Mouse (Mus musculus): ENCODE measurements at regions not wholly inside any gene's neighbourhood (a gene's known extent, or its start where the extent isn't known, plus 50 kb on each side); places are given as distances from the start of the nearest gene placed in this dataset.
A peak's percentile ranks its signal among the peaks of the same experiment; 100 is the strongest.

- Histone ChIP-seq H3K4me1 (replicated peaks; ENCODE audit: control insufficient read depth, insufficient read depth, low read length) (no peaks in the 10 kb centered on the region), H3K27me3 (replicated peaks; ENCODE audit: control insufficient read depth, insufficient read depth, low read length) (no peaks in the 10 kb centered on the region), H3K4me3 (ENCODE audit: low read depth, low read length) (no peak overlapping the region), H3K4me2 (replicated peaks; ENCODE audit: low read depth) (no peak overlapping the region), H3K9me3 (ENCODE audit: control insufficient read depth) (no peaks in the 10 kb centered on the region), H3K27ac (ENCODE audit: low read depth, low read length) (no peak overlapping the region), H3K9ac (ENCODE audit: low read depth, low read length) (no peak overlapping the region), H3K36me3 (ENCODE audit: control insufficient read depth, insufficient read depth) (no peaks in the 10 kb centered on the region)
- WGBS = 42% methylated on average over 12 of the region's 12 CpGs
- no peak for TF ChIP-seq CTCF (IDR thresholded peaks at IDR 0.05; ENCODE audit: low read depth)
- ATAC-seq = no peak
Measured at GRCm38 (mm10) chr9:69687349-69688123, 73.2 kb downstream of the Foxb1 start.

GRCm38 (mm10) chr9:69686766-69687165 lies 74.0 kb downstream of the Foxb1 start:
- no peak overlapping the region for H3K4me2 ChIP-seq (replicated peaks; ENCODE audit: low read depth)
- H3K4me3 ChIP-seq (ENCODE audit: low read depth, low read length) = no peak overlapping the region
- H3K27ac ChIP-seq (ENCODE audit: low read depth, low read length) = no peak overlapping the region
- TF ChIP-seq CTCF (IDR thresholded peaks at IDR 0.05; ENCODE audit: low read depth) = no peak
- no peaks in the 10 kb centered on the region for H3K9me3 ChIP-seq (ENCODE audit: control insufficient read depth)
- WGBS = 75% methylated on average over 4 of the region's 4 CpGs
- H3K27me3 ChIP-seq (replicated peaks; ENCODE audit: control insufficient read depth, insufficient read depth, low read length) = no peaks in the 10 kb centered on the region
- H3K4me1 ChIP-seq (replicated peaks; ENCODE audit: control insufficient read depth, insufficient read depth, low read length) = no peaks in the 10 kb centered on the region
- ATAC-seq = no peak
- H3K36me3 ChIP-seq (ENCODE audit: control insufficient read depth, insufficient read depth) = no peaks in the 10 kb centered on the region
- H3K9ac ChIP-seq (ENCODE audit: low read depth, low read length) = no peak overlapping the region

- no peak overlapping the region for H3K27ac ChIP-seq (ENCODE audit: low read depth, low read length)
- no peak for ATAC-seq
- H3K9me3 ChIP-seq (ENCODE audit: control insufficient read depth) = no peaks in the 10 kb centered on the region
- H3K4me1 ChIP-seq (replicated peaks; ENCODE audit: control insufficient read depth, insufficient read depth, low read length) = no peaks in the 10 kb centered on the region
- H3K27me3 ChIP-seq (replicated peaks; ENCODE audit: control insufficient read depth, insufficient read depth, low read length) = no peaks in the 10 kb centered on the region
- 65% methylated on average over 4 of the region's 4 CpGs for WGBS
- H3K9ac ChIP-seq (ENCODE audit: low read depth, low read length) = no peak overlapping the region
- H3K4me2 ChIP-seq (replicated peaks; ENCODE audit: low read depth) = no peak overlapping the region
- H3K4me3 ChIP-seq (ENCODE audit: low read depth, low read length) = no peak overlapping the region
- no peaks in the 10 kb centered on the region for H3K36me3 ChIP-seq (ENCODE audit: control insufficient read depth, insufficient read depth)
- TF ChIP-seq CTCF (IDR thresholded peaks at IDR 0.05; ENCODE audit: low read depth) = no peak
Measured at GRCm38 (mm10) chr9:69685630-69686029, 75.1 kb downstream of the Foxb1 start.

GRCm38 (mm10) chr9:69681372-69682213 lies 79.1 kb downstream of the Foxb1 start:
- Histone ChIP-seq H3K9me3 (ENCODE audit: control insufficient read depth) (no peaks in the 10 kb centered on the region), H3K27me3 (replicated peaks; ENCODE audit: control insufficient read depth, insufficient read depth, low read length) (no peaks in the 10 kb centered on the region), H3K9ac (ENCODE audit: low read depth, low read length) (no peak overlapping the region), H3K4me1 (replicated peaks; ENCODE audit: control insufficient read depth, insufficient read depth, low read length) (no peaks in the 10 kb centered on the region), H3K4me2 (replicated peaks; ENCODE audit: low read depth) (no peak overlapping the region), H3K27ac (ENCODE audit: low read depth, low read length) (peak overlapping the region; percentile 54; the same call in 1 of the 2 replicates), H3K36me3 (ENCODE audit: control insufficient read depth, insufficient read depth) (no peaks in the 10 kb centered on the region), H3K4me3 (ENCODE audit: low read depth, low read length) (no peak overlapping the region)
- 20% methylated on average over 9 of the region's 9 CpGs for WGBS
- peak; percentile 76 for ATAC-seq
- no peak for TF ChIP-seq CTCF (IDR thresholded peaks at IDR 0.05; ENCODE audit: low read depth)

GRCm38 (mm10) chr9:69678634-69679033 lies 82.1 kb downstream of the Foxb1 start:
- 28% methylated on average over 1 of the region's 1 CpGs for WGBS
- H3K4me1 ChIP-seq (replicated peaks; ENCODE audit: control insufficient read depth, insufficient read depth, low read length) = no peaks in the 10 kb centered on the region
- H3K9me3 ChIP-seq (ENCODE audit: control insufficient read depth) = no peaks in the 10 kb centered on the region
- no peaks in the 10 kb centered on the region for H3K27me3 ChIP-seq (replicated peaks; ENCODE audit: control insufficient read depth, insufficient read depth, low read length)
- H3K9ac ChIP-seq (ENCODE audit: low read depth, low read length) = no peak overlapping the region
- H3K36me3 ChIP-seq (ENCODE audit: control insufficient read depth, insufficient read depth) = no peaks in the 10 kb centered on the region
- H3K4me2 ChIP-seq (replicated peaks; ENCODE audit: low read depth) = no peak overlapping the region
- H3K27ac ChIP-seq (ENCODE audit: low read depth, low read length) = no peak overlapping the region
- no peak for TF ChIP-seq CTCF (IDR thresholded peaks at IDR 0.05; ENCODE audit: low read depth)
- no peak overlapping the region for H3K4me3 ChIP-seq (ENCODE audit: low read depth, low read length)
- no peak for ATAC-seq

- no peak for ATAC-seq
- peaks cover 49% of the 10 kb centered on the region for H3K27me3 ChIP-seq (replicated peaks; ENCODE audit: control insufficient read depth, insufficient read depth, low read length)
- no peak for TF ChIP-seq CTCF (IDR thresholded peaks at IDR 0.05; ENCODE audit: low read depth)
- no peaks in the 10 kb centered on the region for H3K9me3 ChIP-seq (ENCODE audit: control insufficient read depth)
- H3K27ac ChIP-seq (ENCODE audit: low read depth, low read length) = no peak overlapping the region
- no peaks in the 10 kb centered on the region for H3K36me3 ChIP-seq (ENCODE audit: control insufficient read depth, insufficient read depth)
- 76% methylated on average over 10 of the region's 10 CpGs for WGBS
- H3K9ac ChIP-seq (ENCODE audit: low read depth, low read length) = no peak overlapping the region
- no peak overlapping the region for H3K4me3 ChIP-seq (ENCODE audit: low read depth, low read length)
- no peak overlapping the region for H3K4me2 ChIP-seq (replicated peaks; ENCODE audit: low read depth)
- H3K4me1 ChIP-seq (replicated peaks; ENCODE audit: control insufficient read depth, insufficient read depth, low read length) = no peaks in the 10 kb centered on the region
Measured at GRCm38 (mm10) chr9:69673463-69674105, 87.2 kb downstream of the Foxb1 start.

All from intestine, postnatal 0 days (tissue).